Mouse (Mus musculus): ENCODE measurements around the gene Cdc42ep5. TPM values are rescaled to one million over a fixed set of nuclear protein-coding genes. Genes with fewer than 3 reads are reported as not detected.

The Cdc42ep5 gene
- polyA plus RNA-seq, 1 experiment from 2014 or later, result 16.2 TPM

DNA sequence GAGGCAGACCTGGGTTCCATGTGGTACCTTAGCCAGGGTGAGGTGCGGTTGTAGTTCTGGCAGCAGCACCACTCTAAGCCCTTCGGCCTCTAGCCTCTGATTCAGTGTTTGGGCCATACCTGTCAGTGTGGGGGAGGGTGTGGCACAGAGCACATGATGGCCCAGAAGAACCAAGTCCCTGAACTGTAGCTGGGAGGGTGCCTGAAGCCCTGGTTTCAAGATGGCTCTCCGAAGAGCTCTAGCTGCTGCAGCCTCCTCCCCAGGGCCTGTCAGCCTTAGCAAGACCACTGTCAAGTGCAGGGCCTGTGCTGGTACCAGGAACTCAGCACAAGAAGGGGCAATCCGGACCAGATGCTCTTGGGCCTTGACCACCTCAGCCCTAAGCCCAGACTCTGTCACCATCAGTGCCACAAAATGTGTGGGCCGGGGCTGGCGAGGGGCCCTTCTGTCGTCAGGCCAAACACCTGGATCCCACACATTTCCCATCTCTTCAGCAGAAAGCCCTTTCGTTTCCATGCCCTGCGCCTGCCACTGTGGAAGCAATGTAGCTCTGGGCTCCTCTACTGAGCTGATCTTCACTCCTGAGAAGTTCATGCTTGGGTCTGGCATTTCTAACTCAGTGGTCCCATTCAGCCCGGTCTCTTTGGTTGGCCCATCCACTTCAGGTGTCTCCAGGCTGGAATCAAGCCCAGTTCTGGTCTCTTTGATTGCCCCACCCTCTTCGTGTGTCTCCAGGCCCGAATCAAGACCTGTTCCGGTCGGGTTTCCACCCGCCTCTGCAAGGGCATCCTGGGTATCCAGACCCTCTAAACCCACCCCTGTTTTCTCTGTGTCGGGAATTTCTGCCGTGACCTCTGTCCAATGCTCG is 16.1 kb downstream of the Cdc42ep5 start:
- Histone ChIP-seq H3K9ac (ENCODE audit: low read length) (peak overlapping the region; percentile 65), H3K27me3 (ENCODE audit: control insufficient read depth, insufficient read depth, low read length) (peaks cover 17% of the 10 kb centered on the region), H3K4me3 (ENCODE audit: low read depth, low read length) (peak overlapping the region; percentile 69), H3K4me1 (replicated peaks; ENCODE audit: control insufficient read depth, insufficient read depth, low read length) (peaks cover 7% of the 10 kb centered on the region; the same call in 1 of the 2 replicates), H3K27ac (ENCODE audit: low read depth, low read length) (peak overlapping the region; percentile 53; the same call in 1 of the 2 replicates), H3K4me2 (ENCODE audit: low read depth, low read length, severe bottlenecking) (peak overlapping the region; percentile 96), H3K36me3 (ENCODE audit: control insufficient read depth, insufficient read depth, low read length) (peaks cover 31% of the 10 kb centered on the region), H3K9me3 (ENCODE audit: control insufficient read depth, low read length) (no peaks in the 10 kb centered on the region)
- WGBS, result 27% methylated on average over 18 of the region's 18 CpGs
- ATAC-seq (replicated peaks; ENCODE audit: low FRiP score) (0 out of 2 replicates have a peak, but pooled peaks have one; percentile 3), DNase-seq (ENCODE audit: low spot score) (peak; percentile 50)

- Histone ChIP-seq H3K4me2 (ENCODE audit: low read depth, low read length, severe bottlenecking) (no peak overlapping the region), H3K4me1 (replicated peaks; ENCODE audit: control insufficient read depth, insufficient read depth, low read length) (peaks cover 7% of the 10 kb centered on the region; the same call in 1 of the 2 replicates), H3K9ac (ENCODE audit: low read length) (no peak overlapping the region), H3K27me3 (ENCODE audit: control insufficient read depth, insufficient read depth, low read length) (peaks cover 17% of the 10 kb centered on the region), H3K27ac (ENCODE audit: low read depth, low read length) (no peak overlapping the region), H3K36me3 (ENCODE audit: control insufficient read depth, insufficient read depth, low read length) (peaks cover 38% of the 10 kb centered on the region), H3K9me3 (ENCODE audit: control insufficient read depth, low read length) (no peaks in the 10 kb centered on the region), H3K4me3 (ENCODE audit: low read depth, low read length) (no peak overlapping the region)
- DNase-seq (ENCODE audit: low spot score), result no peak
- WGBS, result 93% methylated on average over 4 of the region's 4 CpGs
- no peak for ATAC-seq (replicated peaks; ENCODE audit: low FRiP score)
Observed at GRCm38 (mm10) chr7:4147836-4148235, 16.8 kb downstream of the Cdc42ep5 start.

GRCm38 (mm10) chr7:4147371-4147770 is 17.3 kb downstream of the Cdc42ep5 start:
- H3K9ac ChIP-seq (ENCODE audit: low read length), result no peak overlapping the region
- no peak overlapping the region for H3K4me3 ChIP-seq (ENCODE audit: low read depth, low read length)
- H3K4me1 ChIP-seq (replicated peaks; ENCODE audit: control insufficient read depth, insufficient read depth, low read length), result peaks cover 7% of the 10 kb centered on the region; the same call in 1 of the 2 replicates
- no peaks in the 10 kb centered on the region for H3K9me3 ChIP-seq (ENCODE audit: control insufficient read depth, low read length)
- peaks cover 43% of the 10 kb centered on the region for H3K36me3 ChIP-seq (ENCODE audit: control insufficient read depth, insufficient read depth, low read length)
- DNase-seq (ENCODE audit: low spot score) (no peak), ATAC-seq (replicated peaks; ENCODE audit: low FRiP score) (no peak)
- 93% methylated on average over 19 of the region's 20 CpGs for WGBS
- peaks cover 17% of the 10 kb centered on the region for H3K27me3 ChIP-seq (ENCODE audit: control insufficient read depth, insufficient read depth, low read length)
- H3K27ac ChIP-seq (ENCODE audit: low read depth, low read length), result no peak overlapping the region
- no peak overlapping the region for H3K4me2 ChIP-seq (ENCODE audit: low read depth, low read length, severe bottlenecking)

GRCm38 (mm10) chr7:4146241-4147180 is 18.1 kb downstream of the Cdc42ep5 start:
- H3K27ac ChIP-seq (ENCODE audit: low read depth, low read length), result no peak overlapping the region
- no peak for ATAC-seq (replicated peaks; ENCODE audit: low FRiP score)
- WGBS, result 94% methylated on average over 22 of the region's 23 CpGs
- no peak overlapping the region for H3K9ac ChIP-seq (ENCODE audit: low read length)
- H3K9me3 ChIP-seq (ENCODE audit: control insufficient read depth, low read length), result no peaks in the 10 kb centered on the region
- peaks cover 14% of the 10 kb centered on the region for H3K27me3 ChIP-seq (ENCODE audit: control insufficient read depth, insufficient read depth, low read length)
- no peak overlapping the region for H3K4me2 ChIP-seq (ENCODE audit: low read depth, low read length, severe bottlenecking)
- no peak for DNase-seq (ENCODE audit: low spot score)
- no peak overlapping the region for H3K4me3 ChIP-seq (ENCODE audit: low read depth, low read length)
- H3K4me1 ChIP-seq (replicated peaks; ENCODE audit: control insufficient read depth, insufficient read depth, low read length), result peaks cover 7% of the 10 kb centered on the region; the same call in 1 of the 2 replicates
- H3K36me3 ChIP-seq (ENCODE audit: control insufficient read depth, insufficient read depth, low read length), result peaks cover 49% of the 10 kb centered on the region

DNA sequence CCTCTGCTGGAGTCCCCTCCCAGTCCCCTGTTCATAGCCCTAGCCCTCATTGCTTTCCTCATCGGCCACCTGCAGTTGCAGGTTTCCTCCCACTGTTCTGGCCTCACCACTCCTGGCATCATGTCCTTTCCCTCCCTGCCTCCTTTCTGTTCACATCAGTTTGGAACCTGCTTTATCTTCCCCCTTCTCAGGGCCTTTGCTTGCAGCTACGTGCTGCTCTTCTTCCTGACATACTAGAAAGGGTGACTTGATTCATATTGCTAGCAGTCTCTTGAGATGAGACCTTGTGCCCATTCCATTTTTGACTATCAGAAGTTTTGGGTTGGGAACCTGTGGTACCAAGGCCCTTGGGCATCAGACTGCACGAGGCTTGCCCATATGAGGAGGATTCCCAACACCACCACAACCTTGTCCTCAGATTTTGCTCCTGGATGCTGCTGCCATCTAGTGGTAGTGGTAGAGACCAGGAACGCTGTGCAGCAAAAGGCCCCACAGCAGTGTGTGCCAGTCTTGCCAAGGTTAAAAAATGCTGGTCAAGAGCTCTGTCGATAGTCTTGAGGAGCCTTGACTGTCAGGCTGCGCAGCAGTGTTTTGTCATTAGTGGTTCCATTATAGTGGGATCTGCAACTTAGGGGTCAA is 19.0 kb downstream of the Cdc42ep5 start:
- ATAC-seq (replicated peaks; ENCODE audit: low FRiP score), result no peak
- Histone ChIP-seq H3K9me3 (ENCODE audit: control insufficient read depth, low read length) (no peaks in the 10 kb centered on the region), H3K4me3 (ENCODE audit: low read depth, low read length) (no peak overlapping the region), H3K27ac (ENCODE audit: low read depth, low read length) (no peak overlapping the region), H3K27me3 (ENCODE audit: control insufficient read depth, insufficient read depth, low read length) (peaks cover 6% of the 10 kb centered on the region), H3K4me1 (replicated peaks; ENCODE audit: control insufficient read depth, insufficient read depth, low read length) (peaks cover 4% of the 10 kb centered on the region; the same call in 1 of the 2 replicates), H3K9ac (ENCODE audit: low read length) (no peak overlapping the region), H3K4me2 (ENCODE audit: low read depth, low read length, severe bottlenecking) (no peak overlapping the region), H3K36me3 (ENCODE audit: control insufficient read depth, insufficient read depth, low read length) (peaks cover 50% of the 10 kb centered on the region)
- 69% methylated on average over 6 of the region's 6 CpGs for WGBS
- DNase-seq (ENCODE audit: low spot score), result no peak

DNA sequence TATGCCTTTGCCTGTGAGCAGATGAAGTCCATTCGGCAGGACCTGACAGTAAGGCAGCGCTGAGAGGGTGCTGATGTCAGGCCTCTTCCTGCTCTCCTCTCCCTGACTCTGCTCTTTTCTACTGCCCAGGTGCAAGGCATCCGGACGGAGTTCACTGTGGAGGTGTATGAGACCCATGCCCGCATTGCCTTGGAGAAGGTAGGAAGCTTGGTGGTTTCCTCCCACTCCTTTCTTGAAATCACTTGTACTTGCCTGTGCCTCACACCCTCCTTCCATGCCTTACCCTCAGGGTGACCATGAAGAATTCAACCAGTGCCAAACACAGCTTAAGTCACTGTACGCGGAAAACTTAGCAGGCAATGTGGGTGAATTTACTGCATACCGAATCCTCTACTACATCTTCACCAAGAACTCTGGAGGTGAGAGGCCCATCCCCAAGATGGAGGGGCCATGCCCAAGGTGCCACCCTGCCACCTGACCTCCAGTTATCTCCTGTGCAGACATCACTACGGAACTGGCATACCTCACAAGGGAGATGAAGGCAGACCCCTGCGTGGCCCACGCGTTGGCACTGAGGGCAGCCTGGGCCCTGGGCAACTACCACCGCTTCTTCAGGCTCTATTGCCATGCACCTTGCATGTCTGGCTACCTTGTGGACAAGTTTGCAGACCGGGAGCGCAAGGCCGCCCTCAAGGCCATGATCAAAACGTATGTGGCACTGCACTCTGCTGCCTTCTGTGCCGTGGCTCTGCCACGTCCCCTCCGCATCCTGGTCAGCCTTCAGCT is 19.7 kb downstream of the Cdc42ep5 start:
- 94% methylated on average over 20 of the region's 20 CpGs for WGBS
- no peak overlapping the region for H3K9ac ChIP-seq (ENCODE audit: low read length)
- H3K27me3 ChIP-seq (ENCODE audit: control insufficient read depth, insufficient read depth, low read length), result no peaks in the 10 kb centered on the region
- no peak overlapping the region for H3K4me3 ChIP-seq (ENCODE audit: low read depth, low read length)
- H3K36me3 ChIP-seq (ENCODE audit: control insufficient read depth, insufficient read depth, low read length), result peaks cover 52% of the 10 kb centered on the region
- no peak for DNase-seq (ENCODE audit: low spot score)
- H3K9me3 ChIP-seq (ENCODE audit: control insufficient read depth, low read length), result no peaks in the 10 kb centered on the region
- no peak overlapping the region for H3K27ac ChIP-seq (ENCODE audit: low read depth, low read length)
- no peak for ATAC-seq (replicated peaks; ENCODE audit: low FRiP score)
- no peak overlapping the region for H3K4me2 ChIP-seq (ENCODE audit: low read depth, low read length, severe bottlenecking)
- peaks cover under 1% of the 10 kb centered on the region; the same call in 1 of the 2 replicates for H3K4me1 ChIP-seq (replicated peaks; ENCODE audit: control insufficient read depth, insufficient read depth, low read length)

DNA sequence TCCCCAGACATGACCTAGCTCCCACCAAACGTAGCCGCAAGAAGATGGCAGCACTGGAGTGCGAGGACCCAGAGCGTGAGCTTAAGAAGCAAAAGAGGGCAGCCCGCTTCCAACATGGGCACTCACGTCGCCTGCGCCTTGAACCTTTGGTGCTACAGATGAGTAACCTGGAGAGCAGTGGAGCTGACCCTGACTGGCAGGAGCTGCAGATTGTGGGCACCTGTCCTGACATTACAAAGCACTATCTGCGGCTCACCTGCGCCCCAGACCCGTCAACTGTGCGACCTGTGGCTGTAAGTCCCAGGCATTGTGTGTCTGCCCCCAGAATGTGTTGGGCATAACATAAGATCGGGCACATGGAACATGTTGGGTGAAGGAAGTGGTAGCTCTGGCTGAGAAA is 20.6 kb downstream of the Cdc42ep5 start:
- Histone ChIP-seq H3K9ac (ENCODE audit: low read length) (no peak overlapping the region), H3K36me3 (ENCODE audit: control insufficient read depth, insufficient read depth, low read length) (peaks cover 55% of the 10 kb centered on the region), H3K27ac (ENCODE audit: low read depth, low read length) (no peak overlapping the region), H3K4me1 (replicated peaks; ENCODE audit: control insufficient read depth, insufficient read depth, low read length) (no peaks in the 10 kb centered on the region; the same call in 1 of the 2 replicates), H3K4me2 (ENCODE audit: low read depth, low read length, severe bottlenecking) (no peak overlapping the region), H3K4me3 (ENCODE audit: low read depth, low read length) (no peak overlapping the region), H3K27me3 (ENCODE audit: control insufficient read depth, insufficient read depth, low read length) (no peaks in the 10 kb centered on the region), H3K9me3 (ENCODE audit: control insufficient read depth, low read length) (no peaks in the 10 kb centered on the region)
- peak; percentile 42 for DNase-seq (ENCODE audit: low spot score)
- ATAC-seq (replicated peaks; ENCODE audit: low FRiP score), result no peak
- 97% methylated on average over 13 of the region's 13 CpGs for WGBS

All from forebrain, embryonic 11.5 days (tissue).